Mouse (Mus musculus): ENCODE results near the gene Tmem184b.

The Tmem184b gene

GRCm38 (mm10) chr15:79330521-79330920 lies 72.8 kb downstream of the Tmem184b start:
- no peak for DNase-seq

- DNase-seq = no peak
Observed at GRCm38 (mm10) chr15:79329979-79330363, 73.4 kb downstream of the Tmem184b start.

- no peak for DNase-seq
Observed at GRCm38 (mm10) chr15:79329346-79329978, 73.9 kb downstream of the Tmem184b start.

GRCm38 (mm10) chr15:79328939-79329275 lies 74.5 kb downstream of the Tmem184b start:
- DNase-seq = no peak

GRCm38 (mm10) chr15:79328058-79328938 lies 75.1 kb downstream of the Tmem184b start, which contains the start of gene Pla2g6:
Gene Pla2g6 (minus strand): TSS chr15:79328390.
- peak; percentile 99 for DNase-seq

GRCm38 (mm10) chr15:79326971-79327961 lies 76.1 kb downstream of the Tmem184b start:
- peak; percentile 88 for DNase-seq

- peak; percentile 51 for DNase-seq
Observed at GRCm38 (mm10) chr15:79326264-79326663, 77.1 kb downstream of the Tmem184b start.

GRCm38 (mm10) chr15:79325742-79326141 lies 77.6 kb downstream of the Tmem184b start:
- no peak for DNase-seq

- DNase-seq = no peak
Observed at GRCm38 (mm10) chr15:79324373-79324772, 79.0 kb downstream of the Tmem184b start.

- no peak for DNase-seq
Observed at GRCm38 (mm10) chr15:79323791-79324155, 79.6 kb downstream of the Tmem184b start.

GRCm38 (mm10) chr15:79322991-79323790 lies 80.2 kb downstream of the Tmem184b start:
- peak; percentile 84 for DNase-seq

- DNase-seq = no peak
Observed at GRCm38 (mm10) chr15:79322281-79322990, 80.9 kb downstream of the Tmem184b start.

GRCm38 (mm10) chr15:79321733-79322190 lies 81.6 kb downstream of the Tmem184b start:
- no peak for DNase-seq

GRCm38 (mm10) chr15:79313848-79314369 lies 89.5 kb downstream of the Tmem184b start:
- no peak for DNase-seq
